Mouse (Mus musculus) layer of hippocampus, postnatal 25 days (tissue): ENCODE measurements around the gene Serpina3b. TPM values are rescaled to one million over a fixed set of nuclear protein-coding genes. Genes with fewer than 3 reads are reported as not detected.
A peak's percentile ranks its signal among the peaks of the same experiment; 100 is the strongest.
"Not testable (repeated sequence)": the region's sequence is repeated elsewhere in the genome, so short reads cannot be mapped to it uniquely, and the experiment has no call there.

Experiments used
- DNase-seq, 2 experiments: peaks; one replicate each; pipeline ENCODE4 v3.0.0; 2022; ENCODE audit warnings: mixed read lengths in 2 of 2, low spot score in 1 of 2; ENCODE audit errors: extremely low spot score in 1 of 2
- total RNA-seq, 2 experiments: library from RNA; stranded (reverse); gene quantifications; 2 replicates each; pipeline ENCODE4 v1.2.3; 2021

Gene Serpina3b
- total RNA-seq: not detected

- no peak for DNase-seq
Measured at GRCm38 (mm10) chr12:104127696-104128095, at the start of gene Serpina3b. TSS of gene Serpina3b (plus strand) at chr12:104127996.

GRCm38 (mm10) chr12:104090119-104090518 is 37.7 kb upstream of the Serpina3b start:
- DNase-seq: no peak

- no peak for DNase-seq
Measured at GRCm38 (mm10) chr12:104091303-104091702, 36.5 kb upstream of the Serpina3b start.

GRCm38 (mm10) chr12:104100768-104101167 is 27.0 kb upstream of the Serpina3b start, which contains the start of gene Serpina5:
TSS of gene Serpina5 (plus strand) at chr12:104101113.
- DNase-seq: no peak

GRCm38 (mm10) chr12:104105847-104106246 is 21.9 kb upstream of the Serpina3b start:
- DNase-seq: no peak

GRCm38 (mm10) chr12:104106919-104107318 is 20.9 kb upstream of the Serpina3b start:
- no peak for DNase-seq

GRCm38 (mm10) chr12:104108507-104108906 is 19.3 kb upstream of the Serpina3b start:
- no peak for DNase-seq

- not testable (repeated sequence) for DNase-seq
Measured at GRCm38 (mm10) chr12:104112333-104112732, 15.5 kb upstream of the Serpina3b start, which contains the start of gene Serpina3a. TSS of gene Serpina3a (plus strand) at chr12:104112724.

GRCm38 (mm10) chr12:104114921-104115579 is 12.7 kb upstream of the Serpina3b start:
- DNase-seq: no peak

GRCm38 (mm10) chr12:104123097-104123496 is 4.7 kb upstream of the Serpina3b start:
- DNase-seq: no peak

GRCm38 (mm10) chr12:104123996-104124395 is 3.8 kb upstream of the Serpina3b start:
- no peak for DNase-seq

GRCm38 (mm10) chr12:104125021-104125560 is 2.7 kb upstream of the Serpina3b start:
- DNase-seq: no peak

- no peak for DNase-seq
Measured at GRCm38 (mm10) chr12:104131041-104131440, 3.2 kb downstream of the Serpina3b start.

GRCm38 (mm10) chr12:104138216-104138615 is 10.4 kb downstream of the Serpina3b start:
- no peak for DNase-seq

GRCm38 (mm10) chr12:104140543-104141103 is 12.8 kb downstream of the Serpina3b start:
- no peak for DNase-seq

- DNase-seq: no peak
Measured at GRCm38 (mm10) chr12:104141506-104141905, 13.7 kb downstream of the Serpina3b start.

GRCm38 (mm10) chr12:104142427-104142826 is 14.6 kb downstream of the Serpina3b start:
- DNase-seq: no peak

- DNase-seq: no peak
Measured at GRCm38 (mm10) chr12:104143286-104143685, 15.5 kb downstream of the Serpina3b start.

GRCm38 (mm10) chr12:104145571-104145970 is 17.8 kb downstream of the Serpina3b start:
- DNase-seq: no peak

GRCm38 (mm10) chr12:104151989-104152388 is 24.2 kb downstream of the Serpina3b start:
- DNase-seq: peak in 1 of 2 experiments; percentile 20

GRCm38 (mm10) chr12:104153041-104153645 is 25.3 kb downstream of the Serpina3b start:
- no peak for DNase-seq
